Mouse (Mus musculus) hindbrain, postnatal 0 days (tissue): Measurements from ENCODE around the gene Capn13. TPM values are rescaled to one million over a fixed set of nuclear protein-coding genes. Genes with fewer than 3 reads are reported as not detected.

Source experiments
- ATAC-seq: fragments of 200-750 bp; cut with Nextera tagmentation; 2 replicates; pipeline ENCODE4 v1.8.0; 2017; ENCODE audit warnings: mild to moderate bottlenecking, moderate TSS enrichment, moderate library complexity
- DNase-seq: peaks from one replicate; pipeline ENCODE4 v3.0.0-alpha.2; 2015; ENCODE audit warnings: low spot score
- H3K27ac ChIP-seq: fragments of 300-500 bp; sonication (generic); 2 replicates; pipeline ENCODE4 v1.5.1; 2014; ENCODE audit warnings: mild to moderate bottlenecking
- H3K27me3 ChIP-seq: fragments of 300-500 bp; sonication (generic); 2 replicates; pipeline ENCODE4 v1.6.1; 2014; ENCODE audit warnings: low read length, mixed read lengths; ENCODE audit not compliant: insufficient read depth
- H3K36me3 ChIP-seq: fragments of 300-500 bp; sonication (generic); 2 replicates; pipeline ENCODE4 v1.6.1; 2014; ENCODE audit warnings: low read length, mixed read lengths; ENCODE audit not compliant: insufficient read depth
- H3K4me1 ChIP-seq: fragments of 300-500 bp; sonication (generic); 2 replicates; pipeline ENCODE4 v1.6.1; 2014; ENCODE audit warnings: antibody characterized with exemption, low read length, mixed read lengths; ENCODE audit not compliant: insufficient read depth
- H3K4me2 ChIP-seq: fragments of 300-500 bp; sonication (generic); 2 replicates; pipeline ENCODE4 v1.6.1; 2014; ENCODE audit warnings: low read depth, mild to moderate bottlenecking, low read length, moderate library complexity, mixed read lengths
- H3K4me3 ChIP-seq: fragments of 300-500 bp; sonication (generic); 2 replicates; pipeline ENCODE4 v1.5.1; 2014; ENCODE audit warnings: low read length
- H3K9ac ChIP-seq: fragments of 300-500 bp; sonication (generic); replicated peaks from 2 replicates; pipeline ENCODE4 v1.6.1; 2014; ENCODE audit warnings: mild to moderate bottlenecking, low read length, moderate library complexity, mixed read lengths
- H3K9me3 ChIP-seq: fragments of 300-500 bp; sonication (generic); 2 replicates; pipeline ENCODE4 v1.6.1; 2016; ENCODE audit warnings: low read length, mixed read lengths
- CTCF ChIP-seq: IDR thresholded peaks from 2 replicates; pipeline ENCODE4 v1.5.1; 2016; ENCODE audit warnings: antibody characterized with exemption, control low read depth, low read depth
- WGBS: fragments of 180-500 bp; shearing (Covaris S2); extraction: QIAGEN DNeasy Blood & Tissue Kit; methylation state at CpG from one replicate; pipeline ENCODE4 v1.1.7; 2014; 5-methylcytosine and 5-hydroxymethylcytosine counted together
- polyA plus RNA-seq: library from polyadenylated mRNA; unstranded; fragments of >200 nt; fragmentation: Nextera tagmentation; extraction: Ambion mirVana; gene quantifications from 2 replicates; pipeline ENCODE4 v1.2.1, GENCODE M21; 2015
- total RNA-seq: library from RNA; depleted of rRNA; stranded (reverse); fragments of >200 nt; gene quantifications from 2 replicates; pipeline ENCODE4 v1.2.3, GENCODE M21; 2014

Capn13 gene
- total and polyA plus RNA-seq, 2 experiments from 2014 or later, result 0.10 to 0.23 TPM

DNA sequence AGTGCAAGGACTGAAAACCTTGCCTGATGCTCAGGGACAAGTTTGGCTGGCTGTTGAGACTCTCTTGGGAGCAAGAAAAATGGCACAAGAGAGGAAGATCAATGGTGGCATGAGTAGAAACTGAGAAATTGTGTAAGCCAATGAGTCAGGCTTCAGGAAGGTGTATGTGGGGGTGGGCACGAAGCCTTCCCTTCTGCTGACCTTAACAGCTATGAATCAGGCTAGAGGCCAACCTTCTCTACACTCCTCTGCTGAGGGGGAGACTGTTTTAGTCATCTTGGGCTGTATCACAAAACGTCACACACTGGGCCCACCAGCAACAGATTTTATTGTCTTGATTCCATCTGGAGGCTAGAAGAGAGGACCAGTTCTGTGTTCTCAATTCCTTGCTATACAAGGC is 14.1 kb downstream of the Capn13 start:
- Histone ChIP-seq H3K4me1 (peaks cover 5% of the 10 kb centered on the region; the same call in 1 of the 2 replicates), H3K4me3 (no peak overlapping the region), H3K4me2 (no peak overlapping the region), H3K27ac (no peak overlapping the region), H3K9ac (no peak overlapping the region), H3K9me3 (no peaks in the 10 kb centered on the region), H3K27me3 (no peaks in the 10 kb centered on the region), H3K36me3 (no peaks in the 10 kb centered on the region)
- no peak for ATAC-seq
- TF ChIP-seq CTCF, result no peak
- no peak for DNase-seq
- WGBS, result 78% methylated on average over 2 of the region's 2 CpGs

DNA sequence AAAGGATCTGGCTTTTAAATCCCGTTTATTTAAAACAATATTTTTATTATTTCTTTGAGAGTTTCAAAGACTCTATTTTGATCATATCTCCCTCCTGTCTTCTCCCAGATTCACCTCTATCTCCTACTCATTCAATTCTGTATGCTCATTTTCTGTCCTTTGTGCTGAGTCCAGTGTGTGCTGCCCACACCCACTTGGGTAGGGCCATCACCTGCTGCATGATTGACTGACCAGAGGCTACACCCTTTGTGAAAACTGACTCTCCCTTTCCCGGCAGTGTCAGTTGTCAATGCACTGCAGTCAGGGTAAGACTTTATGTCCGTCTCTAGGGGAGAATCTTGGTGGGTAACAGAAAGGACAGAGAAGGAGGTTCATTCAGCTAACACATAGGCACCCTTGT is 14.7 kb downstream of the Capn13 start:
- no peak for TF ChIP-seq CTCF
- no peak overlapping the region for H3K4me2 ChIP-seq
- WGBS, result 71% methylated on average over 3 of the region's 3 CpGs

DNA sequence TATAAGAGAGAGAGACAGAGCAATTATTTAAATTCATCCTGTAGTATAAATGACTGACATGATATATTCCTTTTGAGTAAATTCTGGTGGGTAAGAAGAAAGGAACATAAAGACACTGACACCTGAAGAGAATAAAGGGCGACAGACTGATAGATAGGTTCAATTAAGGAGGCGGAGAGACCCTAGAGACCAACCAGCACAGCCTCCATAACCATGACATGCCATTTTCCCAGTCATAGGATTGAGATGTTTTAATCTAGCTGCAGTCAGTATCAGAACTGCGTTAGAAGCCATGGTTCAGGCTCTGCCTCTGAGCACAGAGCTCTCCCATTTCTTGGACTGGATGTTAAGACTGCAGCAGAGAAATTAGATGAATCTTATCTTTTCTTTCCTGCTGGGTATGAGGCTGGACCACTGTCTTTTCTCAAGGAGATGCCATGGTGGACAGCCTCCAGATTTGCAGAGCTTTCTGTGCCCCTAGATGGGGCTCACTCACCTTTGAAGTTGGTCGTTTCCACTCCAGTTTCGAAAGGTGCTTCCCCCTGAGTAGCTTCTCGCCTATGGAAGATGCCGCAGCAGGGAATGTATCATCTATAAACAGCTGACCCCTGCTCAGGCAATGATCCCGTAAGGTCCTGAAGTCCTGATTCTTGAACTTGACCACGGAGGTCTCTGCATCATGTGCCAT is 18.2 kb downstream of the Capn13 start:
- no peak for TF ChIP-seq CTCF
- H3K9me3 ChIP-seq, result no peaks in the 10 kb centered on the region
- ATAC-seq (no peak), DNase-seq (no peak)
- no peak overlapping the region for H3K27ac ChIP-seq
- no peak overlapping the region for H3K4me2 ChIP-seq
- H3K27me3 ChIP-seq, result no peaks in the 10 kb centered on the region
- WGBS, result 80% methylated on average over 9 of the region's 9 CpGs
- no peaks in the 10 kb centered on the region for H3K4me1 ChIP-seq
- no peak overlapping the region for H3K9ac ChIP-seq
- H3K36me3 ChIP-seq, result no peaks in the 10 kb centered on the region
- no peak overlapping the region for H3K4me3 ChIP-seq

More for the DNA sequence above, 14.7 kb downstream of the Capn13 start:
- Histone ChIP-seq H3K9ac (no peak overlapping the region), H3K27me3 (no peaks in the 10 kb centered on the region), H3K4me3 (no peak overlapping the region), H3K9me3 (no peaks in the 10 kb centered on the region), H3K27ac (no peak overlapping the region), H3K4me1 (0 out of 2 replicates have a peak, but pooled peaks cover under 1% of the 10 kb centered on the region), H3K36me3 (no peaks in the 10 kb centered on the region)
- ATAC-seq, result no peak
- no peak for DNase-seq

DNA sequence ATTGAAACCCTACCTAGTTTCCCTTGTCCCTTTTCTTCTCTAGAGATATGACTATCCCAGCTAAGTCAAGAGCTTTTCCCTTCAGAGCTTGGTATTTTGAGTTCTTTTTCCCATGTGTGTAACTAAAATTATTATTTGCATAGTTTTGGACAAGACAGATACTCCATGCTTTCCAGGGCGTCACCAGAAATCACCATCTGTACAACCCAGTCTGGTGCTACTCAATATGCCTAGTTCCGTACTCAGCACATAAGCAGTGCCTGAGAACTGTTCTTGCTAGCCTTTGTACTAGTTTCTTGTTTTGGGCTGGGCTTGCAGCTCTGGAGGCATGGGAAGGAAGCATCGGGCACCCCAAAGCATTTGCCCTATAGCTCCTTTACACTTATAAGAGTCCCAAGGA is 19.0 kb downstream of the Capn13 start:
- H3K9me3 ChIP-seq, result no peaks in the 10 kb centered on the region
- H3K9ac ChIP-seq, result no peak overlapping the region
- H3K27me3 ChIP-seq, result no peaks in the 10 kb centered on the region
- no peaks in the 10 kb centered on the region for H3K4me1 ChIP-seq
- no peak overlapping the region for H3K4me3 ChIP-seq
- no peak overlapping the region for H3K27ac ChIP-seq
- WGBS, result 95% methylated on average over 3 of the region's 3 CpGs
- no peak for TF ChIP-seq CTCF
- H3K36me3 ChIP-seq, result no peaks in the 10 kb centered on the region
- no peak for ATAC-seq
- DNase-seq, result no peak
- H3K4me2 ChIP-seq, result no peak overlapping the region

DNA sequence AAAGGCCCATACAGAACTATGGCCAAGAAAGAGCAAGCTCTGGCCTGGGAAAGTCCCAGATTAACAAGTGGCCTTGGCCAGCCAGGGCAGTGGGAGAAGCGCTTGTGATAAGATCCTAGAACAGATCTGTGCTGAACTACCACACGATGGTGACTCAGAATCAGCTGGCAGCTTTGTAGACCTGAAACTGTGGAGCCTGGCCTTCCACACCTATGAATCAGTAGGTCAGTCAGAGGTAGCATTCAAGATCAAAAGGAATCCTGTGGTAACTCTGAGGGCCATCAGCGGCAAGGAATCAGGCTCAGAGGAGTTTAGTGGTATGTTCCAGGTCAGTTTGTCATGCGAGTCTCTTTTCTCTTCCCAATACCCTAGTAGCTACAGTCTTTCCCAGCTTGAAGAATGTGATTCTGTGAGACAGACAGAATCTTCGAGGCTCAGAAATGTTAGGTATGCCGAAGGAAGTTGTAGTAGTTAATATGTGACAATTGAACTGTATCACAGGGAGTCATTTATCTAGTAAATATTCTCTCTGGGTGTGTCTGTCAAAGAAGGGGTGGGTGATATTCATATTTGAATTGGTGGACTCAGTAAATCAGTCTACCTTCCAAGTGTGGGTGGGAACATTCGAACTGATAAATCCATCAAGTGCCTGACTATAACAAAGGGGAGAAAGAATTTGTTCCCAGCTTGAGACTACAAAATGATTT is 22.7 kb downstream of the Capn13 start:
- no peak for TF ChIP-seq CTCF
- Histone ChIP-seq H3K36me3 (no peaks in the 10 kb centered on the region), H3K4me3 (no peak overlapping the region), H3K9ac (no peak overlapping the region), H3K9me3 (no peaks in the 10 kb centered on the region), H3K4me1 (no peaks in the 10 kb centered on the region), H3K27ac (no peak overlapping the region), H3K27me3 (no peaks in the 10 kb centered on the region), H3K4me2 (no peak overlapping the region)
- DNase-seq (no peak), ATAC-seq (no peak)
- WGBS, result 89% methylated on average over 7 of the region's 7 CpGs

DNA sequence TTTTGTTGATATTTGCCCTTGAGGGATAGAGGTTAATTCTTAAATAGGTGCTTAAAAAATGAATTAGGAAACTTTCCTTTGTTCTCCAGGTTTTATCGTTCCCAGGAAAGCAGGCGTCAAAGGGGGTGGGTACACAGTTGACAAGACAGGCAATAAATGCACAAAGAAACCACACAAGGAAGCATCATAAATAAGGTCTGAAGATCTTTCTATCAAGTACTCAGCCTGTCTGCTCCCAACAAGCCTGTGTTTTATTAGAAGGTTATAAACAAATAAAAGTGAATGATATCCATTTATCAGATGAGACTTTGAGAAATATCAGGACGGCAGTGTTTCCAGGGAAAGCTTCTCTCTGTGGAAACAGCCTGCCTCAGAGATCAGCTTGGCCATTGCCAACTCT is 33.3 kb downstream of the Capn13 start:
- TF ChIP-seq CTCF, result no peak

DNA sequence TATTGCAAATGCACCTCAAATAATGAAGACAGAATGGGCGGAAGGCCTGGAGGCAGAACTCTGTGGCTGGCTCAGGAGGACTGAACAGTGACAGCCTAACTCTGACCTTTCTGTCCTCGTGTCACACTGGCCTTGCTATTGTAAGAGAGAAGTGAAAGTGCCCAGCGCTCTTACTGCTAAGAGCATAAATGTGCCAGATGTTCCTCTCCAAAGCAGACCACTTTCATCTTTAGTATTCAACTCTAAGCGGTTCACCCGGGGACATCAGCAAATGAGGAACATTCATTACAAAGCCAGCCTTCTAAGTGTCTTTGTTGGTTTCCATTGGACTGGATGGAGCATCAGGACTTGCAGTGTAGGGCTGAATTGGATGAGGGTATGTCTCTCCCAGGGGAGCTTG is 39.6 kb downstream of the Capn13 start:
- H3K4me3 ChIP-seq, result no peak overlapping the region
- WGBS, result 56% methylated on average over 5 of the region's 5 CpGs

More for the DNA sequence above, 33.3 kb downstream of the Capn13 start:
- Histone ChIP-seq H3K9ac (no peak overlapping the region), H3K27me3 (no peaks in the 10 kb centered on the region), H3K36me3 (no peaks in the 10 kb centered on the region), H3K27ac (no peak overlapping the region), H3K4me2 (no peak overlapping the region), H3K9me3 (no peaks in the 10 kb centered on the region), H3K4me1 (no peaks in the 10 kb centered on the region), H3K4me3 (no peak overlapping the region)
- WGBS, result 71% methylated on average over 3 of the region's 3 CpGs
- DNase-seq (no peak), ATAC-seq (no peak)

More for the DNA sequence above, 39.6 kb downstream of the Capn13 start:
- Histone ChIP-seq H3K27ac (no peak overlapping the region), H3K9me3 (no peaks in the 10 kb centered on the region), H3K4me1 (no peaks in the 10 kb centered on the region), H3K9ac (no peak overlapping the region), H3K4me2 (no peak overlapping the region), H3K27me3 (no peaks in the 10 kb centered on the region), H3K36me3 (no peaks in the 10 kb centered on the region)
- no peak for TF ChIP-seq CTCF
- ATAC-seq (no peak), DNase-seq (no peak)
